Mouse (Mus musculus): ENCODE measurements around the gene Fdxacb1. TPM values are rescaled to one million over a fixed set of nuclear protein-coding genes. Genes with fewer than 3 reads are reported as not detected.

Gene Fdxacb1
- polyA plus RNA-seq, 1 experiment from 2014 or later, result 8.2 TPM

GRCm38 (mm10) chr9:50774991-50775612, 7.1 kb downstream of the Fdxacb1 start, which contains the start of the genes Alg9 and 1110032A03Rik:
Gene Alg9 (plus strand): TSS chr9:50775019.
Gene 1110032A03Rik (minus strand): TSS chr9:50775520.
- Histone ChIP-seq H3K27ac (replicated peaks) (peak within 1 kb of the TSS; percentile 70), H3K9me3 (no peaks in the 10 kb centered on the region), H3K27me3 (replicated peaks) (no peaks in the 10 kb centered on the region), H3K36me3 (peaks cover 42% of the 10 kb centered on the region), H3K4me1 (peaks cover 21% of the 10 kb centered on the region), H3K4me2 (peak within 1 kb of the TSS; percentile 86), H3K4me3 (peak within 1 kb of the TSS; percentile 97), H3K9ac (peak within 1 kb of the TSS; percentile 97)
- ATAC-seq (ENCODE audit: extremely low read depth, insufficient number of reproducible peaks, low FRiP score, low TSS enrichment), result peak; percentile 65; the same call in 1 of the 2 replicates
- under 1% methylated on average over 31 of the region's 51 CpGs for WGBS

GRCm38 (mm10) chr9:50775662-50776126, 7.7 kb downstream of the Fdxacb1 start:
- Histone ChIP-seq H3K4me2 (peak overlapping the region; percentile 86), H3K9ac (peak overlapping the region; percentile 97), H3K9me3 (no peaks in the 10 kb centered on the region), H3K27ac (replicated peaks) (peak overlapping the region; percentile 70), H3K36me3 (peaks cover 47% of the 10 kb centered on the region), H3K4me3 (peak overlapping the region; percentile 97), H3K4me1 (peaks cover 21% of the 10 kb centered on the region), H3K27me3 (replicated peaks) (no peaks in the 10 kb centered on the region)
- WGBS, result under 1% methylated on average over 27 of the region's 30 CpGs
- ATAC-seq (ENCODE audit: extremely low read depth, insufficient number of reproducible peaks, low FRiP score, low TSS enrichment), result no peak

GRCm38 (mm10) chr9:50776162-50776760, 8.2 kb downstream of the Fdxacb1 start:
- ATAC-seq (ENCODE audit: extremely low read depth, insufficient number of reproducible peaks, low FRiP score, low TSS enrichment), result no peak

GRCm38 (mm10) chr9:50782155-50782554, 14.1 kb downstream of the Fdxacb1 start:
- 73% methylated on average over 2 of the region's 2 CpGs for WGBS
- peaks cover 91% of the 10 kb centered on the region for H3K36me3 ChIP-seq

More at GRCm38 (mm10) chr9:50776162-50776760, 8.2 kb downstream of the Fdxacb1 start:
- no peaks in the 10 kb centered on the region for H3K27me3 ChIP-seq (replicated peaks)
- H3K9me3 ChIP-seq, result no peaks in the 10 kb centered on the region
- 58% methylated on average over 11 of the region's 11 CpGs for WGBS
- no peak overlapping the region for H3K27ac ChIP-seq (replicated peaks)
- peak overlapping the region; percentile 97 for H3K9ac ChIP-seq
- peaks cover 21% of the 10 kb centered on the region for H3K4me1 ChIP-seq
- peak overlapping the region; percentile 97 for H3K4me3 ChIP-seq
- peak overlapping the region; percentile 86 for H3K4me2 ChIP-seq
- H3K36me3 ChIP-seq, result peaks cover 49% of the 10 kb centered on the region

GRCm38 (mm10) chr9:50795266-50795665, 27.2 kb downstream of the Fdxacb1 start:
- Histone ChIP-seq H3K36me3 (peaks cover 73% of the 10 kb centered on the region), H3K9ac (no peak overlapping the region), H3K27me3 (replicated peaks) (no peaks in the 10 kb centered on the region), H3K9me3 (no peaks in the 10 kb centered on the region), H3K4me2 (no peak overlapping the region), H3K4me3 (no peak overlapping the region), H3K27ac (replicated peaks) (no peak overlapping the region), H3K4me1 (no peaks in the 10 kb centered on the region)
- 92% methylated on average over 3 of the region's 3 CpGs for WGBS
- no peak for ATAC-seq (ENCODE audit: extremely low read depth, insufficient number of reproducible peaks, low FRiP score, low TSS enrichment)

More at GRCm38 (mm10) chr9:50782155-50782554, 14.1 kb downstream of the Fdxacb1 start:
- H3K4me2 ChIP-seq, result no peak overlapping the region
- H3K9me3 ChIP-seq, result no peaks in the 10 kb centered on the region
- no peak overlapping the region for H3K27ac ChIP-seq (replicated peaks)
- no peak overlapping the region for H3K9ac ChIP-seq
- no peaks in the 10 kb centered on the region for H3K4me1 ChIP-seq
- no peak overlapping the region for H3K4me3 ChIP-seq
- ATAC-seq (ENCODE audit: extremely low read depth, insufficient number of reproducible peaks, low FRiP score, low TSS enrichment), result no peak
- H3K27me3 ChIP-seq (replicated peaks), result no peaks in the 10 kb centered on the region

GRCm38 (mm10) chr9:50796776-50797175, 28.7 kb downstream of the Fdxacb1 start:
- H3K27me3 ChIP-seq (replicated peaks), result no peaks in the 10 kb centered on the region
- no peaks in the 10 kb centered on the region for H3K9me3 ChIP-seq
- no peak for ATAC-seq (ENCODE audit: extremely low read depth, insufficient number of reproducible peaks, low FRiP score, low TSS enrichment)
- WGBS, result 87% methylated on average over 8 of the region's 8 CpGs
- H3K36me3 ChIP-seq, result peaks cover 74% of the 10 kb centered on the region
- H3K4me3 ChIP-seq, result no peak overlapping the region
- no peak overlapping the region for H3K4me2 ChIP-seq
- no peak overlapping the region for H3K27ac ChIP-seq (replicated peaks)
- no peak overlapping the region for H3K9ac ChIP-seq
- H3K4me1 ChIP-seq, result no peaks in the 10 kb centered on the region

- Histone ChIP-seq H3K27ac (replicated peaks) (no peak overlapping the region), H3K9me3 (no peaks in the 10 kb centered on the region), H3K27me3 (replicated peaks) (no peaks in the 10 kb centered on the region), H3K9ac (no peak overlapping the region), H3K4me1 (no peaks in the 10 kb centered on the region), H3K4me2 (no peak overlapping the region), H3K4me3 (no peak overlapping the region), H3K36me3 (peaks cover 73% of the 10 kb centered on the region)
- 91% methylated on average over 7 of the region's 7 CpGs for whole genome bisulfite sequencing
- no peak for ATAC-seq (ENCODE audit: extremely low read depth, insufficient number of reproducible peaks, low FRiP score, low TSS enrichment)
These were observed 29.6 kb downstream of the Fdxacb1 start for GRCm38 (mm10) chr9:50797641-50798040.

GRCm38 (mm10) chr9:50798368-50798767, 30.3 kb downstream of the Fdxacb1 start:
- H3K4me3 ChIP-seq, result no peak overlapping the region
- H3K27me3 ChIP-seq (replicated peaks), result no peaks in the 10 kb centered on the region
- H3K4me1 ChIP-seq, result no peaks in the 10 kb centered on the region
- 83% methylated on average over 5 of the region's 5 CpGs for WGBS
- H3K9ac ChIP-seq, result no peak overlapping the region
- peaks cover 78% of the 10 kb centered on the region for H3K36me3 ChIP-seq
- no peak overlapping the region for H3K27ac ChIP-seq (replicated peaks)
- no peak overlapping the region for H3K4me2 ChIP-seq
- ATAC-seq (ENCODE audit: extremely low read depth, insufficient number of reproducible peaks, low FRiP score, low TSS enrichment), result no peak
- H3K9me3 ChIP-seq, result no peaks in the 10 kb centered on the region

- H3K4me2 ChIP-seq, result no peak overlapping the region
- 56% methylated on average over 2 of the region's 2 CpGs for WGBS
- H3K27me3 ChIP-seq (replicated peaks), result no peaks in the 10 kb centered on the region
- no peak overlapping the region for H3K9ac ChIP-seq
- no peak overlapping the region for H3K4me3 ChIP-seq
- H3K27ac ChIP-seq (replicated peaks), result no peak overlapping the region
- no peaks in the 10 kb centered on the region for H3K4me1 ChIP-seq
- H3K9me3 ChIP-seq, result no peaks in the 10 kb centered on the region
- H3K36me3 ChIP-seq, result peaks cover 85% of the 10 kb centered on the region
- ATAC-seq (ENCODE audit: extremely low read depth, insufficient number of reproducible peaks, low FRiP score, low TSS enrichment), result no peak
These were observed 32.9 kb downstream of the Fdxacb1 start for GRCm38 (mm10) chr9:50800985-50801384.

GRCm38 (mm10) chr9:50803055-50803671, 35.1 kb downstream of the Fdxacb1 start:
- H3K9me3 ChIP-seq, result no peaks in the 10 kb centered on the region
- H3K4me3 ChIP-seq, result no peak overlapping the region
- no peak overlapping the region for H3K4me2 ChIP-seq

GRCm38 (mm10) chr9:50808471-50808870, 40.4 kb downstream of the Fdxacb1 start:
- H3K36me3 ChIP-seq, result peaks cover 87% of the 10 kb centered on the region

More at GRCm38 (mm10) chr9:50803055-50803671, 35.1 kb downstream of the Fdxacb1 start:
- Histone ChIP-seq H3K27ac (replicated peaks) (no peak overlapping the region), H3K36me3 (peaks cover 88% of the 10 kb centered on the region), H3K4me1 (no peaks in the 10 kb centered on the region), H3K9ac (no peak overlapping the region), H3K27me3 (replicated peaks) (no peaks in the 10 kb centered on the region)
- ATAC-seq (ENCODE audit: extremely low read depth, insufficient number of reproducible peaks, low FRiP score, low TSS enrichment), result peak; percentile 73; the same call in 1 of the 2 replicates
- WGBS, result 76% methylated on average over 7 of the region's 7 CpGs

More at GRCm38 (mm10) chr9:50808471-50808870, 40.4 kb downstream of the Fdxacb1 start:
- Histone ChIP-seq H3K4me2 (no peak overlapping the region), H3K9ac (no peak overlapping the region), H3K9me3 (no peaks in the 10 kb centered on the region), H3K4me1 (peaks cover 8% of the 10 kb centered on the region), H3K4me3 (no peak overlapping the region), H3K27ac (replicated peaks) (no peak overlapping the region), H3K27me3 (replicated peaks) (no peaks in the 10 kb centered on the region)
- no peak for ATAC-seq (ENCODE audit: extremely low read depth, insufficient number of reproducible peaks, low FRiP score, low TSS enrichment)
- 80% methylated on average over 6 of the region's 6 CpGs for WGBS

Measured in heart, embryonic 13.5 days (tissue).